Comparison of ENCODE assay signal across 9 mouse cellular contexts in genomic region chr13:77982105-77982851, GRCm38 (mm10). TPM values are rescaled to one million over a fixed set of nuclear protein-coding genes. Genes with fewer than 3 reads are reported as not detected.
A peak's percentile ranks its signal among the peaks of the same experiment; 100 is the strongest.
DNase-seq lines count a peak whose midpoint lies in the region; ATAC-seq lines count a peak whose summit lies in the region.
"Had no signal": no experiment of that assay in that cellular context is flagged by ENCODE, and none has a peak within 500 bp of the region (broad histone marks: within the 10 kb centered on the region; RNA-seq: fewer than 3 reads in every experiment).

No protein-coding gene starts in this region.

- peak; percentile 33 for DNase-seq in adrenal gland, adult 2 months
- no peak for DNase-seq in adrenal gland, postnatal 4 days (ENCODE audit: low spot score in 2 of 2)
- peak; percentile 12 for DNase-seq in urinary bladder, postnatal 25 days (ENCODE audit: low spot score)
- DNase-seq in urinary bladder, postnatal 4 days (ENCODE audit: low spot score in 2 of 2) = no peak
- DNase-seq in layer of hippocampus, adult 11-12 months (ENCODE audit: low spot score) = peak; percentile 80
- no peak for DNase-seq in spleen, postnatal 36 days (ENCODE audit: low spot score in 2 of 2)

- no peaks in the 10 kb centered on the region for H3K9me3 ChIP-seq in forebrain, embryonic 15.5 days
- H3K9me3 ChIP-seq in midbrain, embryonic 12.5 days = no peaks in the 10 kb centered on the region
- H3K9me3 ChIP-seq: megakaryocyte, embryonic 14.5 days had no signal

- WGBS in forebrain, embryonic 15.5 days = 16% methylated on average over 5 of the region's 5 CpGs
- WGBS in midbrain, embryonic 12.5 days = 22% methylated on average over 5 of the region's 5 CpGs

- no peak overlapping the region for H3K4me3 ChIP-seq in forebrain, embryonic 15.5 days
- H3K4me3 ChIP-seq in midbrain, embryonic 12.5 days = no peak overlapping the region
- H3K4me3 ChIP-seq: megakaryocyte, embryonic 14.5 days had no signal

- H3K27ac ChIP-seq in forebrain, embryonic 15.5 days (replicated peaks) = peak overlapping the region; percentile 62
- 0 out of 2 replicates have a peak overlapping the region, but pooled peaks have one; percentile 27 for H3K27ac ChIP-seq in midbrain, embryonic 12.5 days (replicated peaks)

- peaks cover 5% of the 10 kb centered on the region for H3K4me1 ChIP-seq in forebrain, embryonic 15.5 days
- peaks cover 12% of the 10 kb centered on the region for H3K4me1 ChIP-seq in midbrain, embryonic 12.5 days
- H3K4me1 ChIP-seq: megakaryocyte, embryonic 14.5 days had no signal

- peak; percentile 82 for ATAC-seq in forebrain, embryonic 15.5 days (replicated peaks)
- peak; percentile 79 for ATAC-seq in midbrain, embryonic 12.5 days (ENCODE audit: low FRiP score, low read depth)

- H3K4me2 ChIP-seq in forebrain, embryonic 15.5 days (replicated peaks) = no peak overlapping the region
- H3K4me2 ChIP-seq in midbrain, embryonic 12.5 days (replicated peaks) = no peak overlapping the region

- no peak overlapping the region for H3K9ac ChIP-seq in forebrain, embryonic 15.5 days (replicated peaks)
- no peak overlapping the region for H3K9ac ChIP-seq in midbrain, embryonic 12.5 days (replicated peaks)

- H3K36me3 ChIP-seq in forebrain, embryonic 15.5 days = no peaks in the 10 kb centered on the region
- H3K36me3 ChIP-seq in midbrain, embryonic 12.5 days = no peaks in the 10 kb centered on the region

- no peaks in the 10 kb centered on the region for H3K27me3 ChIP-seq in forebrain, embryonic 15.5 days
- H3K27me3 ChIP-seq in midbrain, embryonic 12.5 days = no peaks in the 10 kb centered on the region
- H3K27me3 ChIP-seq: megakaryocyte, embryonic 14.5 days had no signal

RNA-seq across cellular contexts. Expression of gene Pou5f2, which starts 42.4 kb away (rescaled TPM):
- under 1 TPM; 0.69 to 0.86 TPM for total RNA-seq in adrenal gland, adult 2 months (2021)
- 0.11 TPM in 1 of 2 replicates, not detected in the other for polyA plus RNA-seq in adrenal gland, adult 2 months (2012; rRNA removed)
- 1 to 10 TPM; 1.5 to 2.9 TPM for total RNA-seq in adrenal gland, postnatal 4 days (2021)
- polyA plus RNA-seq in forebrain, embryonic 15.5 days (2015; fragmentation: Nextera tagmentation; extraction: Ambion mirVana) = 1.5 and 1.7 TPM in 2 replicates
- polyA plus RNA-seq in midbrain, embryonic 12.5 days (2016; fragmentation: Nextera tagmentation; extraction: Ambion mirVana) = 1.9 and 2.6 TPM in 2 replicates

Comparison
In these comparisons a context has a peak if more than half of its experiments do, and no peak if none do; other contexts are left out.
1. DNase-seq: peak in adrenal gland, adult 2 months (single experiment), urinary bladder, postnatal 25 days (single experiment) and layer of hippocampus, adult 11-12 months (single experiment); none in adrenal gland, postnatal 4 days (0 of 2), urinary bladder, postnatal 4 days (0 of 2) and spleen, postnatal 36 days (0 of 2).